Mouse (Mus musculus) limb, embryonic 15.5 days (tissue): Measurements from ENCODE around the gene Plxdc1. TPM values are rescaled to one million over a fixed set of nuclear protein-coding genes. Genes with fewer than 3 reads are reported as not detected.

ENCODE experiments used
- ATAC-seq: fragments of 200-750 bp; cut with Nextera tagmentation; 2 replicates; pipeline ENCODE4 v1.8.0; 2017; ENCODE audit warnings: low read depth, moderate TSS enrichment; ENCODE audit not compliant: insufficient number of reproducible peaks, low FRiP score, low TSS enrichment
- H3K27ac ChIP-seq: fragments of 300-500 bp; sonication (generic); 2 replicates; pipeline ENCODE4 v1.5.1; 2015; ENCODE audit warnings: moderate library complexity, mild to moderate bottlenecking, inconsistent platforms
- H3K27me3 ChIP-seq: fragments of 300-500 bp; sonication (generic); 2 replicates; pipeline ENCODE4 v1.6.1; 2015; ENCODE audit warnings: inconsistent platforms
- H3K36me3 ChIP-seq: fragments of 300-500 bp; sonication (generic); 2 replicates; pipeline ENCODE4 v1.6.1; 2015; ENCODE audit warnings: inconsistent platforms
- H3K4me1 ChIP-seq: fragments of 300-500 bp; sonication (generic); 2 replicates; pipeline ENCODE4 v1.6.1; 2015; ENCODE audit warnings: inconsistent platforms
- H3K4me2 ChIP-seq: fragments of 300-500 bp; sonication (generic); 2 replicates; pipeline ENCODE4 v1.6.1; 2015; ENCODE audit warnings: mild to moderate bottlenecking, inconsistent platforms
- H3K4me3 ChIP-seq: fragments of 300-500 bp; sonication (generic); 2 replicates; pipeline ENCODE4 v1.5.1; 2015; ENCODE audit warnings: mild to moderate bottlenecking, inconsistent platforms
- H3K9ac ChIP-seq: fragments of 300-500 bp; sonication (generic); 2 replicates; pipeline ENCODE4 v1.6.1; 2015; ENCODE audit warnings: inconsistent platforms
- H3K9me3 ChIP-seq: fragments of 300-500 bp; sonication (generic); 2 replicates; pipeline ENCODE4 v1.6.1; 2016; ENCODE audit warnings: inconsistent platforms
- WGBS: fragments of 180-500 bp; shearing (Covaris S2); methylation state at CpG from one replicate; pipeline ENCODE4 v1.1.7; 2015; 5-methylcytosine and 5-hydroxymethylcytosine counted together
- polyA plus RNA-seq: library from polyadenylated mRNA; unstranded; fragments of >200 nt; fragmentation: Nextera tagmentation; extraction: Ambion mirVana; gene quantifications from 2 replicates; pipeline ENCODE4 v1.2.1, GENCODE M21; 2015

Plxdc1 gene
- polyA plus RNA-seq, 1 experiment from 2014 or later: 1.7 TPM

DNA sequence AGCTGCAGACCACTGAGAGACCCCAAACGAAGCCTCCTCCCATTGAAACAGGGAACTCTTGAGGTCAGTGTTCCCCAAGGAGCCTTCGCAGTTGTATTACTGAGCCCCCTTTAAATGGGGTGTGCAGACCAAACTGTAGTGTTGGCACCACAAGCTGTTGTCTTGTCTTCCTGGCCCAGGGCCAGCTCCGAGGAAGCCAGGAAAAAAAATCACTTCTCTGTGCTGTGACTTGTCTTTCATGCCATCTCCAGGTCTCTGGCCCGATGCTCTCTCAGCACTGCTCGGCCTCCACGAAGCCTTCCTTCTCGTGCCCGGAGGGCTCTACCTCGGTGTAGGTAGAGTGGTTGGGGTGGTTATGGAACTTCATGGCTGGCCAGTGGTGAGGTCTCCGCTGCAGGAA lies 62.0 kb downstream of the Plxdc1 start:
- Histone ChIP-seq H3K4me3 (no peak overlapping the region), H3K9me3 (no peaks in the 10 kb centered on the region), H3K36me3 (no peaks in the 10 kb centered on the region), H3K27me3 (no peaks in the 10 kb centered on the region), H3K27ac (no peak overlapping the region), H3K9ac (no peak overlapping the region), H3K4me1 (no peaks in the 10 kb centered on the region), H3K4me2 (no peak overlapping the region)
- no peak for ATAC-seq
- 90% methylated on average over 10 of the region's 10 CpGs for WGBS

DNA sequence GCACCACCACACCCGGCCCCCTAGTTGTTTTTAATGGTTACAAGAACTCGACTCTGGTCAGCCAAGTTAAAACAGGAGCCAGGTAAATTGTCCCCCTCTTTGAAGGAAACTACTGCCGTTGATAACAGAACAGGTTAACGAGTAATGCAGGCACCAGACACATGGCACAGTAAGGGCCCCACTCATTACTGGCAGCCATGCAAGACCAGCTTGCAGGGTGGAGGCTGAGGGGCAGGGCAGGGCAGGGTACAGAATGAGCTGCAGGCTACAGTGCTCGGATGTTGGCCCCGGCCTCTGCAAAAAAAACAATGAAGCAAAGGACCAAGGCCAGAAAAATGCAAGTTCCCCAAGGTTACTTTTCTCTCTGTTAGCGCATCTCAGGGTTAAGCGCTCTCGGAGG lies 62.6 kb downstream of the Plxdc1 start:
- Histone ChIP-seq H3K9me3 (no peaks in the 10 kb centered on the region), H3K4me1 (no peaks in the 10 kb centered on the region), H3K27ac (no peak overlapping the region), H3K9ac (no peak overlapping the region), H3K27me3 (no peaks in the 10 kb centered on the region), H3K36me3 (no peaks in the 10 kb centered on the region), H3K4me3 (no peak overlapping the region), H3K4me2 (no peak overlapping the region)
- ATAC-seq: no peak
- WGBS: 70% methylated on average over 9 of the region's 9 CpGs

DNA sequence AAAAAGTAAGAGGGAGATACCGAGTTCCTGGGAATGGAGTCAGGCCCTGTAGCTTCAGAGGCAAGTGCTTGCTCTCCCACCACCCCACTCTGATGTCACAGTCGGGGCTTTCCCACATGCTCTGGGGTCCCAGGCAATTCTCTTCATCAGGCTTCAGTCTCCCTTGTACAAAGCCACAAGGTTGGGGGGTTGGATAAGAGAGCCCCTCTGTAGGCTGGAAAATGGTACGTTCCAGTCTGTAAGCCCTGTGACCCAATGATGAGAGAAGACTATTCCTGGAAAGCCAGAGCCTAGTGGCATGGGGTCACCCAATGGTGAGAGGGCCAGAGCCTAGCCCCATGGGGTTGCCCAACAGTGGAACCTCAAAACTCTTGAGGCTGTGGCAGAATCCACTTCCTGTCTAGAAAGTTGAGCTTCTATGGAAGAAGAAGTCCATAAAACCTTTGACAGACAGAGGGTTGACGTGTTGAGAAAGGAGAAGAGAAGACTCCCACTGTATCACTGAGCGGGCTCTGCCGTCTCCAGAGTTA lies 70.2 kb downstream of the Plxdc1 start:
- Histone ChIP-seq H3K9ac (no peak overlapping the region), H3K4me3 (no peak overlapping the region), H3K27me3 (no peaks in the 10 kb centered on the region), H3K4me1 (no peaks in the 10 kb centered on the region), H3K36me3 (no peaks in the 10 kb centered on the region), H3K27ac (no peak overlapping the region), H3K4me2 (no peak overlapping the region), H3K9me3 (no peaks in the 10 kb centered on the region)
- 82% methylated on average over 6 of the region's 6 CpGs for WGBS
- ATAC-seq: no peak

DNA sequence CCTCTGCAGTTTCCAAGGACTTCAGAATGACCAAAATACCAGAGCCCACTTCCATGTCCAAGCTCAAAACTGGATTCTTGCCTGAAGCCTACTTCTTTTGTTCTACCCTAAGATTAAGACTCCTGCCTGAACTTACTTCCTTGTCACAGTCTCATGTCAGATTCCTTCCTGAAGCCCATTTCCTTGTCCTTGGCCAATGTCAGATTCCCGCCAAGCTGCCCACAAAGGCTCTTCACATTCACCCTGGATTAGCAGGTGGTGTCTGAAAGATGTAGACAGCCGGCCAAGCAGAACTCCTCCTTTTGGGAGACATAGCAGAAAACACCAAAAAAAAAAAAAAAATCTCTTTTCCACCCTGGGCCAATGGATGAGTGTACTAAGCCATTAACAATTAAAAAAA lies 70.8 kb downstream of the Plxdc1 start:
- ATAC-seq: no peak
- Histone ChIP-seq H3K27ac (no peak overlapping the region), H3K9ac (no peak overlapping the region), H3K9me3 (no peaks in the 10 kb centered on the region), H3K27me3 (no peaks in the 10 kb centered on the region), H3K4me1 (no peaks in the 10 kb centered on the region), H3K36me3 (no peaks in the 10 kb centered on the region), H3K4me2 (no peak overlapping the region), H3K4me3 (no peak overlapping the region)
- 84% methylated on average over 2 of the region's 2 CpGs for WGBS

DNA sequence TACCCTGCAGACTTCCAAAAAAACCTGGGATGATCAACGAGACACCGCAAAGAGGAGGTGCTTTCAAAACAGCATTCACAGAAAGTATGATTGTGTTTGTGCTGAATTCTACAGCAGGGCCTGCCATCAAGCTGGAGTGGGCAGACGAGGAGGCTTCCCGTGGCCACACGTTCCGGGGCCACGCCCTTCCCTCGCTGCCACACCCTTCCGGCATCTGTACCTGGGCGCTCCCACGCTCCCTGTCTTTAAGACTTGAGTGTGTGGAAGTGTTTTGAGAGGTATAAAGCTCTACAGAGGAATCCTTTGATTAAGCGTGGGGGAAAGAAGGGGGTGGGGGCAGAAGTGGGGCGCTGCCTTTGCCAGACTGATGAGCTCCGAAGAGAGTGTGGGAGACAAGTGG lies 73.1 kb downstream of the Plxdc1 start:
- 82% methylated on average over 14 of the region's 14 CpGs for WGBS
- Histone ChIP-seq H3K27me3 (no peaks in the 10 kb centered on the region), H3K9me3 (no peaks in the 10 kb centered on the region), H3K4me3 (no peak overlapping the region), H3K27ac (no peak overlapping the region), H3K36me3 (no peaks in the 10 kb centered on the region), H3K4me2 (no peak overlapping the region), H3K9ac (no peak overlapping the region), H3K4me1 (no peaks in the 10 kb centered on the region)
- ATAC-seq: no peak

DNA sequence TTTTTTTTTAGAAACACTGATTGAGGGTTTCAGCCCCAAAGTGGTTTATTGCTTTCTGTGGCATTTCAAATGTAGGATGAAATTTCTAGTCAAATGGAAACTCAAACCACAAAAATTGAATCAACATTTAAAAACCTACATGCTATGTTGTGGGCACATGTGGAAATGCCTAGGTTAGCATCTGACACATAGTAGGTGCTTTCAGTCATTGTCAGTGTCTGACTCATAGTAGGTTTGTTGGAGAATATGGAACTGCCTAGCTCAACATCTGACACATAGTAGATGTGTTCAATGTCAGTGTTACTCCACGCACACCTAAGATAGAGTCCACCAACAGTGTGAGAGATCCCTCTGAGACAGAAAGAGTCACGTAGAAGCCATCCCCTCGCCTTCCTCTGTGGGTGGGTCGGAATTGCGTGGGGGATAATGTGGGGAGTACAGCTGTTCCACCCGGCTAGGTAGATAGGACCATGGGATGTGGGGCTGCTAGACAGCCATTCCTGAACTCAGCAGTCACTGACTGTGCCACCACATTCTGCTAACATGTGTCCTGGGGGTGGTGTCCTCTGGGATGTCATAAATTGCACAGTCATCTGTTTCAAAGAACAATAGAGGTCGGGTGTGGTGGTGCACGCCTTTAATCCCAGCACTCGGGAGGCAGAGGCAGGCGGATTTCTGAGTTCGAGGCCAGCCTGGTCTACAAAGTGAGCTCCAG lies 77.5 kb downstream of the Plxdc1 start:
- ATAC-seq: no peak
- Histone ChIP-seq H3K4me3 (no peak overlapping the region), H3K27me3 (no peaks in the 10 kb centered on the region), H3K4me2 (no peak overlapping the region), H3K9me3 (no peaks in the 10 kb centered on the region), H3K4me1 (no peaks in the 10 kb centered on the region), H3K9ac (no peak overlapping the region), H3K36me3 (no peaks in the 10 kb centered on the region), H3K27ac (no peak overlapping the region)
- WGBS: 85% methylated on average over 11 of the region's 11 CpGs

DNA sequence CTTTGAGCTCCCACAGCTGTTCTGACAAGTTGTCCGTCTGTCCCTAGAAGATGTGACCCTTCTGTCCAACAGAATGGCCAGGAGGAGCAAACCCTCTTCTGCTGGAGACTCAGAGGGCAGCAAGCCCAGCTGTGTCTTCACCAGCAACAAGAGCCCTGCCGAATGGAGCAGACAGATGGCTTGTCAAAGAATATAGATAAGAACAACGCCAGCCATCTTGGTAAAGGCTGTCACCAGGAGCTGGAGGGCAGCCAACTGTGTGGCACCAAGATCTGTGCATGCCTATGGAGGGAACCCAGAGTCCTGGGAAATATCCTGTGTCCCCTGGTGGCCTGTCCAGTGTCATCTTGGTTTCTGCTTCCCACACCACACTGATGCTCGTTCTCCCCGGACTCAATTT lies 78.3 kb downstream of the Plxdc1 start:
- H3K4me2 ChIP-seq: no peak overlapping the region
- ATAC-seq: no peak
- H3K27me3 ChIP-seq: no peaks in the 10 kb centered on the region
- H3K36me3 ChIP-seq: no peaks in the 10 kb centered on the region
- WGBS: 81% methylated on average over 5 of the region's 5 CpGs
- H3K4me1 ChIP-seq: no peaks in the 10 kb centered on the region
- H3K27ac ChIP-seq: no peak overlapping the region
- H3K4me3 ChIP-seq: no peak overlapping the region
- no peaks in the 10 kb centered on the region for H3K9me3 ChIP-seq
- no peak overlapping the region for H3K9ac ChIP-seq

DNA sequence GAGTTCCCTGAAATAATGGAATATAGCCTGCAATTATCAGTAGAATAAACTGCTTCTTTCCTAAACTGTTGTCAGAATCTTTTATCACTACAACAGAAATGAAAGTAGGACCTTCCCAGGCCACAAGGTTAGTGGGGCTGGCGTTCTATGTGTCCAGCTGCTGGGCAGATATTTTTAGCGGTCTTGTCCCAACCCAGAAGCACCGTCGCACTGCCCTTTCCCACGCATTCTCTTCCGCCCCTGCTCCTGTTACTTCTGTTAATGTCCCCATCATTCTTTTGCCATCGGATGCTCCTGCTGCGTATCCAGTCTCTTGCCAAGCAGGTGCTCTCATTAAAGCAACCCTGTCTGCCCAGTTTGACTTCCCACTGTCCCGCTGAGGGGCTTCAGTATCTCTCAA lies 79.3 kb downstream of the Plxdc1 start:
- Histone ChIP-seq H3K9me3 (no peaks in the 10 kb centered on the region), H3K9ac (no peak overlapping the region), H3K36me3 (no peaks in the 10 kb centered on the region), H3K27ac (no peak overlapping the region), H3K4me1 (no peaks in the 10 kb centered on the region), H3K4me3 (no peak overlapping the region), H3K27me3 (no peaks in the 10 kb centered on the region), H3K4me2 (no peak overlapping the region)
- 88% methylated on average over 9 of the region's 9 CpGs for WGBS
- ATAC-seq: no peak

DNA sequence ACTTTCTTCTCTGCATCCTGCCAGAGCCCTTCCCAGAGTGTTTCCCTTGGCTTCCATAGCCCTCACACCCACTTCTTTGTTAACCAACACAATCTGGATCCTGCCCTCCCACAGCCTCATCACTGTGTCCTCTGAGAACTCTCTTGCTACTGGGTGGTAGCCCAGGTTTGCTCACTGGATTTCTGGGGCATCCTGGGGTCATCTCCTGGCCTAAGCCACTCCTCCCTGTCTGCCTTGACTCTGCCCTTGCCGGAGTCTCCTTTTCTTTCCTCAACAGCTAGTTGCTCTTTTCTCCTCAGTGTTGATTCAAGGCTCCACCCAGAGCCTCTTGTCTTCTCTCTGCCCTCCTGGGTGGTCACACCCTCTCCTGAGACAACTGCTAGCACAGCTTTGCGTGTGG lies 80.3 kb downstream of the Plxdc1 start:
- WGBS: 49% methylated on average over 2 of the region's 2 CpGs
- ATAC-seq: no peak
- Histone ChIP-seq H3K36me3 (no peaks in the 10 kb centered on the region), H3K4me2 (no peak overlapping the region), H3K4me1 (no peaks in the 10 kb centered on the region), H3K27me3 (no peaks in the 10 kb centered on the region), H3K9me3 (no peaks in the 10 kb centered on the region), H3K27ac (no peak overlapping the region), H3K9ac (no peak overlapping the region), H3K4me3 (no peak overlapping the region)

DNA sequence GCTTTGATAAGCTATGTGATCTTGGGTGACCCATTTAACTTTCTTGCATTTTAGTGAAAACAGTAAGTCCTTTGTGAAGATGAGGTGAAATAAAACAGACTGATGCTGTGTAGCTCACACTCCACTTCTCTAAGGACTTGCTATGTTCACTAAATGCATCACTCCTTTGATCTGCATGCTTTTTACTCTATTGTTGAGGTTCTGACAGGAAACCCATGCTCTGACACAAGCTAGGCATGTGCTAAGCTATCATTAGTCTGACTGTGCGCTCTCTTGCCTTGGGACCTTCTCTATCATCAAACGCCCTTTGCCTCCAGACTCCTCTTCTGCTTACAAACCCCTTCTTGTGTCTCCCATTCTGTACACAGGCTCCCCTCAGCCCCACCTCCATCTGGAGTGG lies 80.7 kb downstream of the Plxdc1 start:
- no peak for ATAC-seq
- Histone ChIP-seq H3K4me3 (no peak overlapping the region), H3K4me1 (no peaks in the 10 kb centered on the region), H3K9me3 (no peaks in the 10 kb centered on the region), H3K36me3 (no peaks in the 10 kb centered on the region), H3K27ac (no peak overlapping the region), H3K27me3 (no peaks in the 10 kb centered on the region), H3K4me2 (no peak overlapping the region), H3K9ac (no peak overlapping the region)
- 95% methylated on average over 2 of the region's 2 CpGs for WGBS

DNA sequence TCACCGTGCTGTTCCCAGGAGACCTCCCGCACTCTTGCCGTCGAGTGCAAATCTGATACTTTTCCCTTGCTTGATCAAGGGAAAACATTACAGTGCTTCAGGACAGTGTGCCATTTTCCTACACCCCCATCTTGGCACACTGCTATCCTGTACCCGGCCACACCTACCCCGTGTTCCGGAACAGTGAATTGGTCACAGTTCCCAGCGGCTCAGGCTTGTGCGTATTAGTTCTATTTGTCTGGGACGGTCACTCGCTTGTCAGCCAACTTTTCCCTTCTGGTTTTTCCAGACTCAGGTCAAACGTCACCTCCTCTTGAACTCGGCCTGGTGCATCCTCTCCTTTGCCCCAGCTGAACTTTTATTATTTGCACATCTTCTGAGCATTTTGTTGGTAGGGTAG lies 81.4 kb downstream of the Plxdc1 start:
- Histone ChIP-seq H3K9me3 (no peaks in the 10 kb centered on the region), H3K27me3 (no peaks in the 10 kb centered on the region), H3K4me3 (no peak overlapping the region), H3K4me2 (no peak overlapping the region), H3K36me3 (no peaks in the 10 kb centered on the region), H3K9ac (no peak overlapping the region), H3K27ac (no peak overlapping the region), H3K4me1 (no peaks in the 10 kb centered on the region)
- ATAC-seq: no peak
- WGBS: 84% methylated on average over 13 of the region's 13 CpGs

DNA sequence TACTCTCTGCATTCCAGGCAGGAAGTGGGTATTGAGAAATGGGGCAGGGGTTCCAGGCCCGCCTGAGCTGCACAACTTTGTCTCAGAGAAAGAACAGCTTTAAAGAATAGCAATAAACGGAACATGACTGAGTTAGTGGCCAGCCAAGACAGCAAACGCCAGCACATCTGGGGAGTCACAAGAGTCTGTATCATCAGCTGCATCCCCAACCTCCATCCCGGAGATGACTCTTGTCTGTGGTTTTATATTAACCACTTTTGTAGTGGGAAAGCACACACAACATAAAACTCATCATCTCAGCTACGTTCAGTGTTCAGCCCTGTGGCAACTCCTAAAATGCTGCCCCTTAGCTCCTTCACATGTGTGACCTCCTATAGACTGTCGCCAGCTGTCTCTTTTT lies 84.4 kb downstream of the Plxdc1 start:
- 76% methylated on average over 6 of the region's 6 CpGs for WGBS
- Histone ChIP-seq H3K36me3 (no peaks in the 10 kb centered on the region), H3K27ac (no peak overlapping the region), H3K4me1 (no peaks in the 10 kb centered on the region), H3K4me3 (no peak overlapping the region), H3K9ac (no peak overlapping the region), H3K4me2 (no peak overlapping the region), H3K27me3 (no peaks in the 10 kb centered on the region), H3K9me3 (no peaks in the 10 kb centered on the region)
- no peak for ATAC-seq

DNA sequence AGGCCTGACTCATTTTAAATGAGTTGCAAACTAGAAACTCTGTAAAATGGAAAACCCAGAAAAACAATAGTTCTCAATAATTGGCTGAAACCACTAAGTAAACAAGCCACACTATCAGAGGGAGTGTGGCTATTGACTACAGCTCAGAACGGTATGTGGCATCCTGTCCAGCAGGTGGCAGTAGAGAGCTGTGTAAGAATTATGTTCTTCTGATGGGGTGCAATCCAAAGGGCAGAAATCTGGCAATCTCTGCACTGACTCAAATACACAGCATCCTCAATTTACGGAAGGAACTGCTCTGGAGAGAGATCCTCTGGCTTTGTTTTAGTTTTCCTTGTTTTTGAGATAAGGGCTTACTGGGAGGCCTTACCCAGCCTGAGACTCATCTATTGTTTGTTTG lies 86.4 kb downstream of the Plxdc1 start:
- Histone ChIP-seq H3K27me3 (no peaks in the 10 kb centered on the region), H3K4me1 (no peaks in the 10 kb centered on the region), H3K4me2 (no peak overlapping the region), H3K9me3 (no peaks in the 10 kb centered on the region), H3K4me3 (no peak overlapping the region), H3K27ac (no peak overlapping the region), H3K36me3 (no peaks in the 10 kb centered on the region), H3K9ac (no peak overlapping the region)
- WGBS: 0% methylated on average over 2 of the region's 2 CpGs
- ATAC-seq: no peak
